Mouse (Mus musculus): Measurements from ENCODE around the gene Kcnj4.

The Kcnj4 gene

DNA sequence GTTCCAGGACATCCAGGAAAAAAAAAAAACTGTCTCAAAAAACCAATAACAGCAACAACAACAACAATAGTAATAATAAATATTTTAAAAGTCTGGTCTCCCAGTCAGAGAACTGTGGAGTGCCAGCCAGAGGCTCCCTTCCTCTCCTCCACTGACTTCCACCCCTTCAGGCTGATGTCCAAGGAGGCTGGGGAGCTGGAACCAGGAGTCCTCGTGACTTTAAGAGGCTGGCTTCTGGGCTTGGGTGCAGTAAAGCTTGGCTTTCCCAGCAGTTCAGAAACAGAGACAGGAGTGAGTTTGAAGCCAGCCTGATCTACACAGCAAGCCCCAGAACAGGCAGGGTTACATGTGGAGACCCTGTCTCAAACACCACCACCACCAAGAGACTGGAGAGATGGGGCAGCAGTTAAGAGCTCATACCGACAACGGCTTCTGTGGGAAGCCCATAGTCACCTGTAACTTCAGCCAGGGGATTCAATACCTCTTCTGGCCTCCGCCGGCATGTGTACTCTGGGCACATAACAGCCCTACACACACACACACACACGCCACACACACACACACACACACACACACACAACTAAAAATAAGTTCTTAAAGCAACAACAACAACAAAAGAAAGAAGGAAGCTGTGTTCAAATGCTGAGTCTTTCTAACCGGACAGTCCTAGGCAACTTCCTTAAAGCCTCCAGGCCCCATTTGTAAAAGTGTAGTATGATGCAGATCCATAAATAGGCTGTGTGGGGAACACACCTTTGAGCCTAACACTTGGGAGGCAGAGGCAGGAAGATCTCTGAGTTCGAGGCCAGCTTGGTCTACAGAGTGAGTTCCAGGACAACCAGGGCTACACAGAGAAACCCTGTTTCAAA lies 59.0 kb downstream of the Kcnj4 start:
- ChIA-PET POLR2A (interaction anchor here in 3 of 4 experiments (0.6 to 5.8 kb wide), 12 partner anchors 8 to 90 kb away, joined by 3 to 47 read pairs (median 3); no protein-coding TSS in a partner anchor), CTCF (interaction anchor here in 1 of 4 experiments (1.0 kb wide), 1 partner anchor 20 kb away, joined by 3 read pairs; no protein-coding TSS in a partner anchor)

DNA sequence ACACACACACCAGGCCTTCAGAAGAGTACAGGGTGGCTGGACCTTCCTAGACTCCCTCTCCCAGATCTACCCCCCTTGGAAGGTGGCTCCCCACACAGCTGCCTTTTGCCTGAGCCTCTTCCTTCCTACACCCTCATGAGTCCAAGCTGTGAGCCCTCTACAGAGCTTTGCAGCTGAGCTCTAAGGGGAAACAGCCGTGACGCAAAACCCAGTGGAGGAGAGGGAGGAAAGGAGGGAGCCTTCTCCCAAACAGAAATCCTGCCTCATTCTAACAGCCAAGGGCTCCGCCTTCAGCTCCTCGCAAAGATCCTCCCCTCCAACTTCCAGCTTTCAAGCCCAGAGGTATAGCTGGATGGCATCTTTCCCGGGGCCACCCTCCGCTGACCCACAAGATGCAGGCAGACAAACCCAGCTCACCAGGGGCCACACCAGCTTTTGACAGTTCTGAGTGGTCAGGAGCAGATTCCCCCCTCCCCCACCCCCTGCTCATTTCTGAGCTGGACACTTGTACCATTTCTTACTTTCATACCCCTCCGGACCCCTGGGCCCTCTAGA lies 61.1 kb downstream of the Kcnj4 start:
- POLR2A ChIA-PET = interaction anchor here in 3 of 4 experiments (0.6 to 1.8 kb wide), 14 partner anchors 9 to 1015 kb away, joined by 3 to 6 read pairs (median 3); partner anchors contain the start of genes Csnk1e (in 1 of the 3), Dmc1 (in 1 of the 3) and Tmem184b (in 1 of the 3)
- CTCF ChIA-PET = interaction anchor here in 2 of 4 experiments (0.6 to 1.8 kb wide), 5 partner anchors 23 to 205 kb away, joined by 3 to 4 read pairs (median 3); no protein-coding TSS in a partner anchor

DNA sequence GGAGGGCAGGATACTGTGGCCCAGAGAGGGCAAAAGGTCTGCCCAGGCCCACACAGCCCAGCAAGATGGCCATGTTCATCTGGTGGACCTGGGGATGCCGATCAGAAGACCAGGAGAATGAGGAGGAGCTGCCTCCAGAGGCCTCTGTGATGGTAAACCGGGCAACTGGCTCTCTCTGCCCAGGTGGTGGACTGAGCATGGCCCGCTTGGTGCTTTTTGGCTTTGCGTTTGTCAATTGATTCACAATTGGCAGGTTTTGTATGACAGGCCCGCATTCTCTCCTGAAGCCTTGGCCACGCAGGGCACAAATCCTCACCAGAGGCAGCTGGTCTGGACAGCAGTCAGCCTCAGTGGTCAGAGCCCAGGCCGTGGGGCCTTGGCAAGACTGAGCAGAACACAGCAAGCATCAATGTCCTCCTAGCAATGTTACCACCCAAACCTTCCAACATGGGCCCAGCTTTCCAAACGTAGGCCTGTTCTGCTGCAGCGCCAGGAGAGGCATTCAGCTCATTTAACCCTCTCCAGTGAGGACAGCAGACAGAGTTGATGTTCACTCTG lies 62.0 kb downstream of the Kcnj4 start:
- CTCF ChIA-PET = interaction anchor here in 2 of 4 experiments (0.5 to 1.8 kb wide), 4 partner anchors 23 to 206 kb away, joined by 3 to 4 read pairs (median 3); no protein-coding TSS in a partner anchor
- POLR2A ChIA-PET = interaction anchor here in 2 of 4 experiments (0.6 to 1.8 kb wide), 7 partner anchors 10 to 815 kb away, joined by 3 to 5 read pairs (median 3); partner anchors contain the start of gene Tmem184b (in 1 of the 2)

DNA sequence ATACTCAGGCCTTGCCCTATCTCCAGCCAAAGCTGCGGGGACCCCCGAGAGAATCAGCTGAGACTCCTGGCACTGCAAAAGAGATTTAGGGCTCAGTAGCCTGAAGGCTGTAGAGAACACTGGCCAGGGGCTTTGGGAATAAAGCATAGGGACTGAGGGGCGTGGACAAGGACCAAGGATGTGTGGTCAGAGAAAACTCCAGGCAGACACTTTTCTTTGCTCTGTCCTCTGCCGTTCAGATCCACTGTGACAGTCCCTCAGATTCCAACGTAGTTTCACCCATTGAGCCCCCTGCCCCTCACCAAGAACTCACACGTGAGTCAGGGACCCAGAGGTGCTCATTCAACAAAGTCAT lies 62.8 kb downstream of the Kcnj4 start:
- ChIA-PET CTCF (no interaction called here), POLR2A (interaction anchor here in 3 of 4 experiments (0.7 to 1.9 kb wide), 5 partner anchors 9 to 866 kb away, joined by 3 to 7 read pairs (median 5); partner anchors contain the start of gene Csnk1e (in 1 of the 3))

DNA sequence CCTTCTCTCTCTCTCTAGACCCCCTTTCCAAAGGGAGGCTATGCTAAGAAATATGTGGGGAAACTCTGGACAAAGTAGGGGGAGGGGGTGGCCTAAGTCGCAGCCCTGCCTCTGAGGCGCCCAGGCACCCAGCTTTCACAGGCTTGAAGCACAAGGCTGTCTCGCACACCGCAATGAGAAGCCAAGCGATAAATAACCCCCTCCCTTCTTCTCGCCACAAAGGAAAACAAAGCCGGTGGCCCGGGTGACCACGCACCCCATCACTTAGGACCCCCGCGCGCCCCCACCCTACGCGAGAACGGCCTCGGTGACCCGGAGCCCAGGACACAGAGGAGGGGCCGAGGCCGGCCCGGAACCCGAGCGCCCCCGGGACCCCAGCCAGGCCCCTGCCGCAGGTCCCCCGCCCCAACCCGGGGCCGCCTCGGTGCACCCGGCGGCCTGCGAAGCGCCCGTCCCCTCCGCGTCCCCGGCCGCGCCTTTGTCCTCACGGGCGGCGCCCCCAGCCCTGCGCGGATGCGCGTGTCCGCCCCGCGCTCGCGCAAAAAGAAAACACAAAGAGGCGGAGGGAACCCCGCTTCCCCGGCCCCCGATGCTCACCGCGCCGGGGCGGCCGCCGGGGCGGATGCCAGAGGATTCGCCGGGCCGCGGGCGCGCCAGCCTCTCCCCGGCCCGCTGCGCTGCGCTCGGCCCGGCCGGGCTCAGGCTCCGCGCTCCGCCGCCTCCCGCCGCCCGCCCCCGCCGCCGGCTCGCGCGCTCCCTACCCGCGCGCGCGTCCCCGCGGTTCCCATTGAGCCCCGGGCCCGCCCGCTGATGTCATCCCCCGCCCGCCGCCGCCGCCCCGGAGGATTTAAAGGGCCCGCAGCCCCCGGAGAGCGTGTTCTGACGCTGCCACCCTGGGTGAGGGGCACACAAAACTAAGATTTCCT lies 63.4 kb downstream of the Kcnj4 start:
- ChIA-PET CTCF (interaction anchor here in 1 of 4 experiments (0.8 kb wide), 1 partner anchor 25 kb away, joined by 5 read pairs; no protein-coding TSS in a partner anchor), POLR2A (interaction anchor here in 2 of 4 experiments (1.2 to 4.3 kb wide), 5 partner anchors 13 to 60 kb away, joined by 3 to 26 read pairs (median 4); partner anchors contain the start of gene Csnk1e (in 1 of the 2))

DNA sequence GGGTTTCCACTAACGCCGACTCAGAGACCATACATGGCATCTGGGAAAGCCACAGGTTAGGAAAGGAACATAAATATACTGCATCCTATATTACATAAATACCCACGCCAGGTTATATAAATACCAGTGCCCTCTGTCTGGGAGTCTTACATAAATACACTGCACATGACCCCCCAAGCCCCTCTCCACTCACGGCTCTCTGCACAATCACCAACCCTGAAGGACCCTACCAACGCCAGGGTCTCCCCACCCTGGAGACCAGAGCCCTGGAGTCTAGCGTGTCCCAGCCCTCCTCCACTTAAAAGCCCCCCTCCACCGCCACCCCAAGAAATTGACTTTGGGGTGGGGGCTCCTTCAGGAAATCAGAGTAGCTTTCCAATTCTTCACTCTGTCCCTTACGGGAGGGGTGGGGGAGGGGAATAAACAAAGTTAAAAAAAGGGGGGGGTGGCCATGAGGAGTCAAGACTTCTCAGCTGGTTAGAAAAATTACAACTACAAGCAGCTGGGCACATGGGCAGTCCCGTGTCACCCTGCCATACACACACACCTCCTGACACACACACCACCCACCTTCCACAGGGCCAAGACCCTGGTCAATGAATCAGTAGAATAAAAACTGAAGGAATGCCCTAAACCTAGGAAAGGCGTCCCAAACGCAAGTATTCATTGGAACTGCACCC lies 64.2 kb downstream of the Kcnj4 start:
- ChIA-PET POLR2A (interaction anchor here in 2 of 4 experiments (0.6 to 4.3 kb wide), 12 partner anchors 11 to 1690 kb away, joined by 3 to 26 read pairs (median 4); partner anchors contain the start of genes Cbx7 (in 1 of the 2) and Csnk1e (in 1 of the 2)), CTCF (interaction anchor here in 2 of 4 experiments (0.5 to 0.8 kb wide), 2 partner anchors 26 kb away, joined by 5 read pairs; no protein-coding TSS in a partner anchor)

DNA sequence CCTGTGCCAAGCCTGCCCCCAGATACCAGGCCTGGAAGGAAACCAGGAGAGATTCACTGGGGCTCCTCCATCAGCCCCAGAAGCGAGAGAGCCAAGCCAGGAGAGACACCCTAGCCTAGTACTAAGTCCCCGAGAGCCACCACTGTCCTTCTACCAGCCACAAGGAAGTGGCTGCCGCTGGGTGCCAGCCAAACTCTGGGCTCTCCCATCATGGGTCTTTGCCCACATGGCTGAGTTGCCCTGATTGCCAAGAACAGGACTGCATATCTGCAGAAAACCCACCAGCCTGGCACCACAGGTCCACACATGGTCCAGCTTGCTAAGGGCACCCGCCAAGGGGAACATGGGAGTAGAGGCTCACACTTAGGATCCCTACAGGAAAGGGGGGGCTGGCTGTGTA lies 64.8 kb downstream of the Kcnj4 start:
- ChIA-PET POLR2A (interaction anchor here in 2 of 4 experiments (0.6 to 5.6 kb wide), 19 partner anchors 7 to 1691 kb away, joined by 3 to 47 read pairs (median 4); partner anchors contain the start of genes Cbx7 (in 1 of the 2) and Csnk1e (in 1 of the 2)), CTCF (interaction anchor here in 2 of 4 experiments (0.5 to 1.0 kb wide), 4 partner anchors 25 to 169 kb away, joined by 3 to 9 read pairs (median 4); no protein-coding TSS in a partner anchor)

DNA sequence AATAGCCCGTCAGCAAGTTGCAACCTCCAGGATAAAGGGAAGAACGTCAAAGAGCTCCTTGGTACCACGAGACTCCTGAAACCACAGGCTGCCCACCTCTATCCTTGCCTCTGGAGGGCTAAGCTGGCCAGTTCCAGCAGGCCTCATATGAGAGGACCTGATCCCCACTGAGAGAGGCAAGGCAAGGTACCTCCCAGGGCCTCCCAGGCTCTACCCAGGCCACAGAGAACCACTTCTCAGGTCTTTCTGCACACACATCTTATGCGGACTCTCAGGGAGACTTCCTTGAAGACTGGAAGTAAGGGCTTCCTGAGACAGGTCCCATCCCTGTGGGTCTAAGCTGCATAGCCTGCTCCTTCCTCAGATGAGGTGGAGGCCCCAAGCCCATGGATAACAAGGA lies 65.7 kb downstream of the Kcnj4 start:
- POLR2A ChIA-PET = interaction anchor here (0.6 to 5.6 kb wide), 24 partner anchors 8 to 107 kb away, joined by 3 to 47 read pairs (median 4); partner anchors contain the start of genes Csnk1e (in 1 of the 4) and Ddx17 (in 1 of the 4)
- CTCF ChIA-PET = interaction anchor here in 2 of 4 experiments (1.0 to 1.2 kb wide), 3 partner anchors 43 to 168 kb away, joined by 3 to 9 read pairs (median 3); no protein-coding TSS in a partner anchor

DNA sequence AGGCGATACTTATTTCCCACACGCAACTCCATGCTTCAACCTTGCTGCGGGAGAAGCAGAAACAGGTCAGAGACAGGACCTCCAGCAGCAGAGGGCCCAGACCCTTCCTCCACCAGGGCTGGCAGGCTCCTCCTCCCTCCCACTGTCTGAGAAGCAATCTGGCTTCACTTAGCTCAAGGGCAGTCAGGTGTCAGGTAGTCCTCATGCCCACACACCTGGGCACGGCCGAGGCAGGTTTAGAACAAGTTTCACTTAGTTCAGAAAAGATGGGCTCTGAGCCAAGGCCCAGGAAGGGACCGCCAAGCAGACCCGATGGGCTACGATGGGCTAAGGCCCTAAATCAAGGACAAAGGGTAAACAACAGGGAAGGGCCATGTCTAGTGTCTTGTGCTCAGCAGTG lies 66.2 kb downstream of the Kcnj4 start:
- ChIA-PET POLR2A (interaction anchor here (0.6 to 5.6 kb wide), 28 partner anchors 9 to 117 kb away, joined by 3 to 47 read pairs (median 4); partner anchors contain the start of genes Csnk1e (in 2 of the 4), Ddx17 (in 1 of the 4) and Tmem184b (in 1 of the 4)), CTCF (interaction anchor here in 2 of 4 experiments (0.7 to 1.2 kb wide), 4 partner anchors 26 to 159 kb away, joined by 3 to 6 read pairs (median 3); no protein-coding TSS in a partner anchor)

DNA sequence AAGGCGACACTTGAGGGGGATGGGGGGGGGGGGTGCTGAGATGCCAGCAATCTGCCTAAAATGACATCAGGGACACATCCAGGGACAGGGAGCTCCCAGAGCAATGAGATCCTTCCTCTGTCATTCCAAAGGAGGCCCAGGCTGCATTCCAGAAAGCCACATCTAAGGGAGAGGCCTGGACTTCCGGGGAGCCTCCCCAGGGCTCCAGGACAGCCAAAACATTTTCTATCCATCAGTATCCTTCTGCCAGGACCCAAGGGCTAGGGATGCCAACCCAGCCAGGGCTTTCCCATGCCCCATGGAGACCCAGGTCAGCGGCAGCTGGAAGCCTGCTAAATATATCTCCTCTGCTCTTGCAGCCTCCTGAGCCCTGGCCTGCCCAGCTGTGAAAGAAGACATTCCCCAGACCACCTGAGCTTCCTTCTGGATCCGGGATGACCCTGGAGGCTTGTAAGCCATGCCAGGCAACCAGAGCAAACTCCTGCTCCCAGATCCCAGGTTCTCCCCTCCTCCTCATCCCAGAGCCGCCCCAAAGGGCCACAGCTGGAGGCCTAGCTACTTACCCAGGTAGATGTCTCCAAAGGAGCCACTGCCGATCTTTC lies 66.7 kb downstream of the Kcnj4 start:
- POLR2A ChIA-PET = interaction anchor here (0.6 to 5.6 kb wide), 30 partner anchors 7 to 1457 kb away, joined by 3 to 47 read pairs (median 4); partner anchors contain the start of genes Csnk1e (in 2 of the 4), Ddx17 (in 1 of the 4) and Tmem184b (in 1 of the 4)
- CTCF ChIA-PET = interaction anchor here in 2 of 4 experiments (0.6 to 1.2 kb wide), 4 partner anchors 26 to 57 kb away, joined by 3 to 7 read pairs (median 4); no protein-coding TSS in a partner anchor

DNA sequence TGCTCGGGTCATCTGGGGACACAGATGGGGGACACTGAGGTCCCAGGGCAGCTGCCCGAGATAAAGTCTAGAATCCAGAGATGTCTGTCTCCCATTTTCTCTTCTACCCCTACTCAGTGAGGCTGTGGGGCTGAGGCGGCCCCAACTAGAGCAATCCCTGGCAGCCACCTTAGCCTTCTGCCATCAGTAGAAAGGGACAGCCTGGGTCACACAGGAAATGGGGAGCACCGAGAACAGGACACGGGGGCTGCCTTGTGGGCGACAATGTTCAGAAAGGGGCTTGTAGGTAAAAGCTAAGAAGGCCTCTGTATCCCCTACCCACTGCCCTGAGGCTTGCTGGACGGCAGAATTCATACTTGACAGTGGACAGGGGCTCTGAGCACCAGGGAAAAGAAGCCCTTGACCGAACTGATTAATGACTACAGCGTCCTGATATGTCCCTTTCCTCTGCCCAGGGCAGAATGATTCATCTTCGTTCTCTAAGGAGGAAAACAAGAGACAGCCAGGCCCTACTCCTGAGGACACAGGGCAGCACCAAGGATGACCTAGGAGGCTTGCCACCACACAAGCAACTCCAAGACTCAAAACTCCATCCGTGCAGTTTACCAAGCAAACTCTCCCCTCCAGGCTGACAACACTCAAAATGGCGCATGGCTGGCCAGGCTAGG lies 67.4 kb downstream of the Kcnj4 start:
- CTCF ChIA-PET = interaction anchor here in 3 of 4 experiments (0.5 to 1.8 kb wide), 10 partner anchors 11 to 593 kb away, joined by 3 to 8 read pairs (median 4); no protein-coding TSS in a partner anchor
- POLR2A ChIA-PET = interaction anchor here in 3 of 4 experiments (0.6 to 9.4 kb wide), 36 partner anchors 8 to 1456 kb away, joined by 3 to 76 read pairs (median 7); partner anchors contain the start of genes Csnk1e (in 2 of the 3), Ddx17 (in 2 of the 3), Pla2g6 (in 1 of the 3) and Tmem184b (in 1 of the 3)

DNA sequence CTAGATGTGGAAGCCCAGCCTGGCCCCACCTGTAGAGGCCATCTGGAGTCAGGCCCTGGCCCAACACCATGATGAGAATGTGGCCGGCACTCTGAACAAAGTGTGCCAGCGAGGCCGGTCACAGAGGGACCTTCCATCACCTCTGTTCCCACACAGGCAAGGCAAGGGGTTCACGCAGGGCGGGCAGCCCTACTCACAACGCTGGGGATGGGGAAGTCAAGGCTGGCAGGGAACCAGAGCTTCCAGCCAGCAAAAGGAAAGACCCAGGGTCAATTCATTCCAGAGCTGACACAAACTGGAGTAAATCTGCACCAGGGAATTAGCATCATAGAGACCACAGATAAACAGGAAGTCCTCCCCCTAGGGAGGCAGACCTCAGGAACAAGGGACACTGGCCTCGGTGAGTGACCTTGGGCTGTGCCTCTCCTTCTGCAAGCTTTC lies 68.5 kb downstream of the Kcnj4 start:
- CTCF ChIA-PET = interaction anchor here (0.6 to 1.8 kb wide), 13 partner anchors 10 to 187 kb away, joined by 3 to 8 read pairs (median 3); no protein-coding TSS in a partner anchor
- POLR2A ChIA-PET = interaction anchor here in 3 of 4 experiments (0.6 to 9.4 kb wide), 50 partner anchors 9 to 572 kb away, joined by 3 to 76 read pairs (median 4); partner anchors contain the start of genes Csnk1e (in 2 of the 3), Ddx17 (in 1 of the 3) and Pla2g6 (in 1 of the 3)

DNA sequence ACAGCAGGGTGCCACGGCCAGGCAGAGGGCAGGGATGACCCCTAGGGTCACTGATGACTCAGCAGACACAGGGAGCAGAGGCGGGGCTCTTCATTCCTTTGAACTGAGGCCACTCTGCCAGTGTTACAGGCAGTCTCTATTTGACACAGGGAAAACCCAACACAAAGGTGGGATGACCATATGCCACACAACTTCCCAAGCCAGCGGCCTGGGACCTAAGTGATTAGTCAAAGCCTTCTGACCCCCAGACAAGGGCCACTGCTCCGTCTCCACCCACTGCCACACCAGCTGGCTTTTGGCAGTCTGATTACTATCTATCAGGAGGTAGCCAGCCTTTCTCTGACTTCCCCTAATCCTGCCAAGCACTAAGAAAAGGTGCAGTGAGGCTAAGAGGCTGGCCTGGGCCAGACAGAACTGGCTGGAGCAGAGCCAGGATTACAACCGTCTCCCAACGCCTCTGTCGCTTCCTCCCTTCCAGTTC lies 69.8 kb downstream of the Kcnj4 start:
- ChIA-PET POLR2A (interaction anchor here in 3 of 4 experiments (0.5 to 9.4 kb wide), 19 partner anchors 8 to 111 kb away, joined by 3 to 76 read pairs (median 5); partner anchors contain the start of gene Ddx17 (in 1 of the 3)), CTCF (interaction anchor here in 2 of 4 experiments (1.1 to 1.4 kb wide), 2 partner anchors 18 to 36 kb away, joined by 3 to 4 read pairs; no protein-coding TSS in a partner anchor)

Measured in embryonic stem cell, embryonic (primary cell).